Mouse (Mus musculus) G1E (cell line): ENCODE data around the gene Irx5. TPM values are rescaled to one million over a fixed set of nuclear protein-coding genes. Genes with fewer than 3 reads are reported as not detected.

Experiments used
- ATAC-seq: 2 replicates; pipeline ENCODE4 v1.8.0; 2016; ENCODE audit warnings: mild to moderate bottlenecking; ENCODE audit not compliant: insufficient number of reproducible peaks, poor library complexity, low FRiP score, severe bottlenecking; ENCODE audit errors: extremely low read depth
- DNase-seq: peaks from one replicate; pipeline ENCODE4 v3.0.0; 2012; ENCODE audit warnings: low spot score
- H3K27me3 ChIP-seq: 2 replicates; pipeline ENCODE4 v1.6.1; 2012; ENCODE audit warnings: mild to moderate bottlenecking, low read length, inconsistent platforms; ENCODE audit not compliant: insufficient read depth
- H3K36me3 ChIP-seq: replicated peaks from 2 replicates; pipeline ENCODE3; 2012; ENCODE audit warnings: mild to moderate bottlenecking, inconsistent platforms
- H3K4me1 ChIP-seq: 2 replicates; pipeline ENCODE4 v1.6.1; 2012; ENCODE audit warnings: low read depth, low read length, inconsistent platforms, mixed read lengths; ENCODE audit not compliant: insufficient read depth
- H3K4me3 ChIP-seq: 2 replicates; pipeline ENCODE4 v1.5.1; 2012; ENCODE audit warnings: low read depth, mild to moderate bottlenecking, inconsistent platforms, low read length, moderate library complexity, mixed read lengths
- H3K9me3 ChIP-seq: replicated peaks from 2 replicates; pipeline ENCODE4 v1.6.1; 2012; ENCODE audit warnings: inconsistent platforms
- GATA2 ChIP-seq: IDR thresholded peaks from 2 replicates; pipeline ENCODE4 v1.6.1; 2012; ENCODE audit warnings: low read depth, low read length, inconsistent platforms, borderline replicate concordance
- polyA plus RNA-seq: library from polyadenylated mRNA; stranded (reverse); fragments of >175 nt; gene quantifications from 2 replicates; pipeline ENCODE4 v1.2.3, GENCODE M21; 2012
- total RNA-seq, 2 experiments: library from RNA; stranded (forward) in 1 of 2; stranded (reverse) in 1 of 2; fragments of 200-1000 nt in 1 of 2; fragments of >200 nt in 1 of 2; fragmentation: Nextera tagmentation in 1 of 2; gene quantifications; 2 replicates each; pipeline ENCODE4 v1.2.3; 2014 to 2017

The Irx5 gene
- total and polyA plus RNA-seq, 3 experiments = 0.16 to 0.55 TPM; not detected in 1

- no peaks in the 10 kb centered on the region for H3K27me3 ChIP-seq
Measured at GRCm38 (mm10) chr8:92420666-92421065, 63.2 kb downstream of the Irx5 start.

More at GRCm38 (mm10) chr8:92420666-92421065, 63.2 kb downstream of the Irx5 start:
- H3K9me3 ChIP-seq = peaks cover 78% of the 10 kb centered on the region
- no peak for TF ChIP-seq GATA2
- DNase-seq = no peak
- ATAC-seq = no peak
- no peaks in the 10 kb centered on the region for H3K4me1 ChIP-seq
- no peaks in the 10 kb centered on the region for H3K36me3 ChIP-seq
- H3K4me3 ChIP-seq = no peak overlapping the region
